Mouse (Mus musculus) olfactory bulb, adult 2 months (tissue): ENCODE data around the gene Syt16. TPM values are rescaled to one million over a fixed set of nuclear protein-coding genes. Genes with fewer than 3 reads are reported as not detected.

ENCODE experiments used
- H3K27ac ChIP-seq: fragments of 200-500 bp; 2 replicates; pipeline ENCODE4 v1.5.1; 2012; ENCODE audit warnings: low read depth, low read length; ENCODE audit not compliant: insufficient read depth
- H3K4me1 ChIP-seq: fragments of 200-500 bp; 2 replicates; pipeline ENCODE4 v1.6.1; 2012; ENCODE audit warnings: low read length; ENCODE audit not compliant: control insufficient read depth, insufficient read depth
- H3K4me3 ChIP-seq: fragments of 200-500 bp; 2 replicates; pipeline ENCODE4 v1.5.1; 2012; ENCODE audit warnings: mild to moderate bottlenecking, low read depth, low read length, moderate library complexity; ENCODE audit not compliant: insufficient read depth
- CTCF ChIP-seq: fragments of 200-500 bp; IDR thresholded peaks from 2 replicates; pipeline ENCODE4 v1.5.1; 2012; ENCODE audit warnings: low read depth, mild to moderate bottlenecking, low read length, moderate library complexity; ENCODE audit not compliant: insufficient read depth
- POLR2A ChIP-seq: fragments of 200-500 bp; IDR thresholded peaks from 2 replicates; pipeline ENCODE4 v1.6.1; 2012; ENCODE audit warnings: mild to moderate bottlenecking, low read depth, low read length, moderate library complexity; ENCODE audit not compliant: insufficient read depth
- WGBS: fragments of 180-500 bp; shearing (Covaris S2); methylation state at CpG from one replicate; pipeline ENCODE4 v1.1.7; 2018; 5-methylcytosine and 5-hydroxymethylcytosine counted together
- polyA plus RNA-seq: library from polyadenylated mRNA; stranded (reverse); fragments of >200 nt; gene quantifications from 2 replicates; pipeline ENCODE4 v1.2.4, GENCODE M21; 2012; ENCODE audit warnings: low replicate concordance; ENCODE audit not compliant: missing spikeins, insufficient read depth, insufficient read length

Syt16 gene
- polyA plus RNA-seq, 1 experiment = not detected

DNA sequence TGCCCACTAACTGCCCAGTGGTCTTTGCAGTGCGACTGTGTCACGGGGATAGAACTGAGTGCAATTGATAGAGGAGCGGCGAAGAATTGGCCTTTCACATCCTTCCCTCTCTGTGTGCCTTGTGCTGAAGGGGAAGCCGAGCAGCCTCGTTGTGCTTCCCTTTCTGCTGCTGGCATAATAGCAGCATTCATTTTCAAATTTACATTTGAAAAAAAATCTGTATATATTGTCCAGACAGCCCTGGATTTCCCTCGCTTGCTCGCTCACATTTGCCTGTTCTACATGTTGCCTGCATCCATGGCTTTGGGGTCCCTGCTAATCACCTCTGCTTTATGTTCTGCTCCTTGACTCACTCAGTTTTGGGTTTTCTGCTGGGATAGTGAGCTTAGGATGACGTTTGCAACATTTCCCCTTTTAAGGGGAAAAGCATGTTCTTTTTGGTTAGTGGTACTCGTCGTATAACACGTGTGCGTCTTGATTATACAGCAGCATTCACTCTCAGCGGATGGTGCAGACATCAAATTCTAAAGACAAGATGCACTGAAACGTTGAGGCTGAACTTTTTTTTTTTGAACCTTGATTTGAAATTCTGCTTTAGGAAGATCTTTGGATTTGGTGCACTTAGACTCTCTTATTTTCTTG lies 271.3 kb downstream of the Syt16 start:
- WGBS = 70% methylated on average over 15 of the region's 15 CpGs
- H3K4me3 ChIP-seq = no peak overlapping the region
- H3K4me1 ChIP-seq = peaks cover 5% of the 10 kb centered on the region
- H3K27ac ChIP-seq = no peak overlapping the region
- TF ChIP-seq CTCF (no peak), POLR2A (no peak)

DNA sequence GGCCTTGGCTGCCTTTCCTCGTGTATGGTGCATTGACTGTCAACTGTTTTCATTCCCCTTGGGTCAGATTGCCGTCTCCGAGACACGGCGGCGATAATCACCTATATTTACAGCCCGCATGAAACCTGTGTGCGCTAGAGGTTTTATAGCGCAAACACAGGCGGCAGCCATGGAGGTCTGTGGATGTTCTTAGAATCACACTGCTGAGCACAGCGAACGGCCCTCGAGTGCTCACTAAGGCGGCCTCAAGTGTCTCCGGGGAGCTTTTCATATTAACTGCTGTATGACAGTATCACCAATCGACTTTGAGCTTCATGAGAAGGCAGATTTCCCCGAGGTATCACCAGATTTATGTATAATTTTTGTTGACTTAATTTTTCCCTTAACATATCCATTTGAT lies 275.1 kb downstream of the Syt16 start:
- TF ChIP-seq CTCF = no peak
- no peak for TF ChIP-seq POLR2A
- Histone ChIP-seq H3K27ac (no peak overlapping the region), H3K4me1 (0 out of 2 replicates have a peak, but pooled peaks cover 2% of the 10 kb centered on the region), H3K4me3 (no peak overlapping the region)
- 89% methylated on average over 17 of the region's 17 CpGs for WGBS

DNA sequence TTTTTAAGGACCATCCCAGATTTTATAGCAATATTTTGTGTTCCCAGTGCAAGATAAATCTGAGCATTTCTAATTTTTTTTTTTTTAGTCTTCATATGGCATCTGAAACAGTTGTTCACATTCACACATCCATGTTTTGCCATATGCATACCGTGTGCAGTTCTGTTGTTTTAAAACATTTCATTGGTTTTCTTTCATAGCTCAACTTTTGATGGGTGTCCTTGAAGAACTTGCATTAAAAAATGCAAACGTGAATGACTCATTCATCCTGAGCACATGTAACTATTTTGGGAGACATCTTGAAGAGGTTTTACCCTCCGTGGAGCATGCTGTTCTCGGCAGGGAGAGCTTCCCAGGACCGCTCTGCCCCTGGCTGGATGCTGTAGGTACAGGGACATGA lies 279.8 kb downstream of the Syt16 start:
- TF ChIP-seq CTCF = no peak
- no peak for TF ChIP-seq POLR2A
- H3K4me3 ChIP-seq = no peak overlapping the region
- no peak overlapping the region for H3K27ac ChIP-seq
- no peaks in the 10 kb centered on the region for H3K4me1 ChIP-seq
- 87% methylated on average over 5 of the region's 5 CpGs for WGBS

DNA sequence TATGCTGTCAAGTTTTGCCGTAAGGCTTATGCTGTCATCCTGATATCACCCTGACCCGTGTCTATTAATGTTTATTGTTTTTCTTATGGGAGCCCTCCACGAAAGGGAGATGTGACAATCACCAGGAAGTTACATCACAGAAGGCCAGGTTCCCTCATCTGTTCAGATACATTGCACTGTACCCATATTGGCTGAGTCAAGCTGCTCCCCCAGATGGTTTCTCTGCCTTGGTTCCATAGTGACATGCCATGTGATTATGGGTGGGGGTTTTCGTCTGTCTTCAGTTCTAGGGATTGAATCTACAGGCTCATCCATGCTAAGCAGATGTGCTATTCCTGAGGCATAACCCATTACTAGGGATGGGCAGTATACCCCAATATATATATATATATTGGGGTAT lies 283.9 kb downstream of the Syt16 start:
- no peak for TF ChIP-seq CTCF
- TF ChIP-seq POLR2A = no peak
- H3K4me1 ChIP-seq = peaks cover 8% of the 10 kb centered on the region; the same call in 1 of the 2 replicates
- H3K27ac ChIP-seq = no peak overlapping the region
- H3K4me3 ChIP-seq = no peak overlapping the region
- 87% methylated on average over 4 of the region's 4 CpGs for WGBS

DNA sequence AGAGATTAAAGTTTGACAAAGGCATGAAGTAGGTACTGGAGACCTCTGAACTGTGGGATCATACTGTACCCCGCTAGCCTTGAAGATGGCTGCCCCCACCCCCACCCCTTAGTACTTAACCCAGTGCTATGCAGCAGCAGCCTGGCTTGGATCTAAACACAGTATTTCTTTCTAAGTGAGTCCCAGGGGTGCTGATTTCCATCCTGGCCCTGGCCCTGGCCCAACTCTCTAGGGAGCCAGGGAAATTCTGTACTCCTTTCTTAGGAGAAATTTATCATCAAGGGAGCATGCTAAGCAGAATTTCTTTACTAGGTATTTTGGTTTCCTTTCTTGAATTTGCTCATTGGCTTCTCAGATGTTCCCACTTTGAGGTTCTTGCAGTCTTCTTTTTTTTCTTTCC lies 285.4 kb downstream of the Syt16 start:
- Histone ChIP-seq H3K27ac (no peak overlapping the region), H3K4me3 (no peak overlapping the region), H3K4me1 (peaks cover 11% of the 10 kb centered on the region; the same call in 1 of the 2 replicates)
- TF ChIP-seq POLR2A (no peak), CTCF (no peak)
- WGBS = 73% methylated on average over 1 of the region's 1 CpGs

DNA sequence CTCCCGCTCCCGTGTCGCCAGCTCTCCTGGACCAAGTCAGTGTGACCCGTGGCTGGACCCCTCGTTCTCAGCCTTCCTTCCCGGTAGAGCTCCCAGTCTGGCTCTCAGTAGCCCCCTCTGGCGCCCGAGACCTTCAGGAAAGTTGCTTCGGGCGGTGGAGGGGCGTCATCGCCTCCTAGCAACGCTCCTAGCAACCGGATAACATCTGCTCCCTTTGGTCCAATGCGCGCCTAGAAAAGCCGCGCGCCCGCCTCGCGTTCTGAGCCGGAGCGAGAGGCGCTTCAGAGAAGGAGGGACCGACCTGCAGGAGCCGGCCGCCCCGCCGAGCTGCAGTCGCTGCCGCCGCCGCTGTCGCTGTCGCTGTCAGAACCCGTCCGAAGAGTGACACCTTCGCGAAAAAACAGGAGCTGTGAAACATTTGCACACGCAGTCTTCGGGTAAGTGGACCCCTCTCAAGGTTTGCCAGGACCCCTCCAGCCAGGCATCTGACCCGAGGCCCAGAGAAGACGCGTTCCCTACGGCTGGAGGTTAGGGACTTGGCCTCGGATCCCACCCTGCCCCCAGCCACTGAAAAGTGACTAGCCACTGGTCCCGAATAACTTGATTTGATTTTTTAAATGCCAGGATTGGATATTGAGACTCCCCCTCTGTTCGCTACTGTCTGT lies 286.7 kb downstream of the Syt16 start:
- peak; percentile 65 for TF ChIP-seq POLR2A
- peak; percentile 72 for TF ChIP-seq CTCF
- under 1% methylated on average over 49 of the region's 49 CpGs for WGBS
- Histone ChIP-seq H3K4me1 (peaks cover 11% of the 10 kb centered on the region; the same call in 1 of the 2 replicates), H3K4me3 (peak overlapping the region; percentile 68), H3K27ac (no peak overlapping the region)

DNA sequence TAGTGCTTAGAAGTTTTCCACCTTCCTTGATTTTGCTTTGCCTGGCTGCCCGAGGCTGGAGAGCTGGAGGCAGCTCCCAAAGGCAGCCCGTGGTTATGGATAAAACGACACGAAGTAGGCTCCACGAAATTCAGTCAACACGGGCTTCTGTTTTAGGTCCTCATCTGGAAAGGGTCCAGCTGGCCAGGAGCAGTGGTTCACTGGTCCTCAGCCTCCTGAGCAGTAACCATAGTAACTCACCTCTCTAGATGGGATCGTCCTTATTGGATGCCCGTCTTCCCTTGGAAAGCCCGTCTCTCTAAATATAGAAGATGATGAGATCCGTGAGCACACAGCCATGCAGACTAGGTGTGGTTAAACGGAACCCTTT lies 287.2 kb downstream of the Syt16 start:
- TF ChIP-seq CTCF = no peak
- no peak for TF ChIP-seq POLR2A
- under 1% methylated on average over 11 of the region's 11 CpGs for WGBS
- H3K4me1 ChIP-seq = peaks cover 11% of the 10 kb centered on the region; the same call in 1 of the 2 replicates
- peak overlapping the region; percentile 68 for H3K4me3 ChIP-seq
- H3K27ac ChIP-seq = no peak overlapping the region

DNA sequence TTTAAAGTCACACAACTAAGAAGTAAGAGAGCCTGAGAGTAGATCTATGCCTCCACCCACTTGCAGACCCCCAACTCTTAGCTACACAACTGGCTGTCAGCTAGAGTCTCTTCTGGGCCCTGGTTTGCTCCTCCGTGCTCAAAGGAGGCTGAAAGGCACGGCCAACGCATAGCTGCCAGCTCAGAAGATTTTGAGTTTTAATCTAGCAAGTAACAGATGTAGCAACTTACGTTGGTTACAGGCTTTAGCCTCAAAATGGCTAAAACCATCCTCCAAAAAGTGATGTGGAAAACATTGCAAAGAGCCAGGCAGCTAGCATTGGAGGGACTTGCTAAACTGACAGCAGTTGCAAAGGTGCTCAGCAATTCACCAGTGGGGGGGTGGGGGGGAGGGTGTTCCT lies 293.5 kb downstream of the Syt16 start:
- 90% methylated on average over 4 of the region's 4 CpGs for WGBS
- Histone ChIP-seq H3K27ac (no peak overlapping the region), H3K4me1 (peaks cover 3% of the 10 kb centered on the region; the same call in 1 of the 2 replicates), H3K4me3 (no peak overlapping the region)
- TF ChIP-seq POLR2A = no peak
- no peak for TF ChIP-seq CTCF

DNA sequence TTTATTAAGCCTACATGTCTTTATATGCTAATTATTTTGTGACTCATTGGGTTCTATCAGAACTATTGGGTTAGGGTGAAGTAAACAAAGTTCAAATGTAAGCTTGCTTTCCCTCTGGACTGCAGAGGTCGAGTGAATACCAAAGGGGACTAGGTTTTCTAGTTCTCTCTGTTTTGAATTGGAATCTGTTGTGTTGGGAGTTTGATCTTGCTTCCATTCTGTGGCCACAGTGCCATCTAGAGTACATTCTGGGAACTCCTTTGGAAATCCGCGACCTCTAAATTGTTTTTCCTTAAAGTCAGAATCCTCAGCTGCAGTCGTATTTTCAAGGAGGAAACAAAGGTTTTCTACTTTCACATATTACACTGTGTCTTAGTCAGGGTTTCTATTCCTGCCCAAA lies 296.2 kb downstream of the Syt16 start:
- TF ChIP-seq CTCF (no peak), POLR2A (no peak)
- Histone ChIP-seq H3K4me1 (no peaks in the 10 kb centered on the region), H3K27ac (no peak overlapping the region), H3K4me3 (no peak overlapping the region)
- 3% methylated on average over 4 of the region's 4 CpGs for WGBS
